Mouse (Mus musculus) spleen, embryonic (tissue): ENCODE measurements at regions not wholly inside any gene's neighbourhood (a gene's known extent, or its start where the extent isn't known, plus 50 kb on each side); places are given as distances from the start of the nearest gene placed in this dataset.

Experiments
- CTCF ChIA-PET: fragments of 350-600 bp; sonication (Branson Sonifier 250); formaldehyde crosslinking; loops from one replicate; lab custom pipeline; 2022; lab: Charles Lee

- CTCF ChIA-PET = no interaction called here
These were observed 425.3 kb upstream of the Gm765 start for GRCm38 (mm10) chr6:98767858-98768336.

- CTCF ChIA-PET = interaction anchor here (0.7 kb wide), 1 partner anchor 967 kb away, joined by 5 read pairs; no protein-coding TSS in a partner anchor
These were observed 411.9 kb upstream of the Gm765 start for GRCm38 (mm10) chr6:98754487-98754886.

- CTCF ChIA-PET = no interaction called here
These were observed 406.1 kb upstream of the Gm765 start for GRCm38 (mm10) chr6:98748618-98749017.

- CTCF ChIA-PET = no interaction called here
These were observed 404.4 kb upstream of the Gm765 start for GRCm38 (mm10) chr6:98746976-98747375.

GRCm38 (mm10) chr6:98740447-98740846 lies 397.9 kb upstream of the Gm765 start:
- CTCF ChIA-PET = no interaction called here

- CTCF ChIA-PET = no interaction called here
These were observed 388.5 kb upstream of the Gm765 start for GRCm38 (mm10) chr6:98731010-98731530.

- CTCF ChIA-PET = no interaction called here
These were observed 384.1 kb upstream of the Gm765 start for GRCm38 (mm10) chr6:98726605-98727144.

- CTCF ChIA-PET = no interaction called here
These were observed 362.5 kb upstream of the Gm765 start for GRCm38 (mm10) chr6:98704887-98705622.

- CTCF ChIA-PET = no interaction called here
These were observed 355.0 kb upstream of the Gm765 start for GRCm38 (mm10) chr6:98697571-98697970.

- CTCF ChIA-PET = no interaction called here
These were observed 350.9 kb upstream of the Gm765 start for GRCm38 (mm10) chr6:98693411-98693810.

- CTCF ChIA-PET = no interaction called here
These were observed 347.6 kb upstream of the Gm765 start for GRCm38 (mm10) chr6:98690133-98690532.

- CTCF ChIA-PET = no interaction called here
These were observed 346.8 kb upstream of the Gm765 start for GRCm38 (mm10) chr6:98689395-98689794.

GRCm38 (mm10) chr6:98688624-98689023 lies 346.1 kb upstream of the Gm765 start:
- CTCF ChIA-PET = no interaction called here

GRCm38 (mm10) chr6:98666388-98666989 lies 323.9 kb upstream of the Gm765 start:
- CTCF ChIA-PET = interaction anchor here (0.7 kb wide), 1 partner anchor 1019 kb away, joined by 6 read pairs; no protein-coding TSS in a partner anchor

GRCm38 (mm10) chr6:98651827-98652226 lies 309.3 kb upstream of the Gm765 start:
- CTCF ChIA-PET = no interaction called here

GRCm38 (mm10) chr6:98651315-98651714 lies 308.8 kb upstream of the Gm765 start:
- CTCF ChIA-PET = no interaction called here

- CTCF ChIA-PET = no interaction called here
These were observed 297.8 kb upstream of the Gm765 start for GRCm38 (mm10) chr6:98640316-98640715.

- CTCF ChIA-PET = interaction anchor here (0.6 kb wide), 1 partner anchor 9 kb away, joined by 3 read pairs; no protein-coding TSS in a partner anchor
These were observed 293.3 kb upstream of the Gm765 start for GRCm38 (mm10) chr6:98635816-98636215.

GRCm38 (mm10) chr6:98632278-98633063 lies 289.9 kb upstream of the Gm765 start:
- CTCF ChIA-PET = no interaction called here

- CTCF ChIA-PET = interaction anchor here (0.8 kb wide), 1 partner anchor 97 kb away, joined by 9 read pairs; no protein-coding TSS in a partner anchor
These were observed 288.7 kb upstream of the Gm765 start for GRCm38 (mm10) chr6:98631269-98631668.

GRCm38 (mm10) chr6:98629646-98630045 lies 287.1 kb upstream of the Gm765 start:
- CTCF ChIA-PET = interaction anchor here (0.6 kb wide), 1 partner anchor 405 kb away, joined by 3 read pairs; no protein-coding TSS in a partner anchor
